Mouse (Mus musculus) left cerebral cortex, adult 18-20 months (tissue): Measurements from ENCODE around the gene Clpsl2. TPM values are rescaled to one million over a fixed set of nuclear protein-coding genes. Genes with fewer than 3 reads are reported as not detected.
A peak's percentile ranks its signal among the peaks of the same experiment; 100 is the strongest.

ENCODE experiments used
- DNase-seq, 2 experiments: peaks; one replicate each; pipeline ENCODE4 v3.0.0; 2021 to 2022; ENCODE audit warnings: low spot score in 2 of 2, mixed read lengths in 1 of 2
- total RNA-seq, 2 experiments: library from RNA; stranded (reverse); gene quantifications; 2 replicates each; pipeline ENCODE4 v1.2.3; 2021

The Clpsl2 gene
- total RNA-seq, 2 experiments from 2014 or later, result not detected

DNA sequence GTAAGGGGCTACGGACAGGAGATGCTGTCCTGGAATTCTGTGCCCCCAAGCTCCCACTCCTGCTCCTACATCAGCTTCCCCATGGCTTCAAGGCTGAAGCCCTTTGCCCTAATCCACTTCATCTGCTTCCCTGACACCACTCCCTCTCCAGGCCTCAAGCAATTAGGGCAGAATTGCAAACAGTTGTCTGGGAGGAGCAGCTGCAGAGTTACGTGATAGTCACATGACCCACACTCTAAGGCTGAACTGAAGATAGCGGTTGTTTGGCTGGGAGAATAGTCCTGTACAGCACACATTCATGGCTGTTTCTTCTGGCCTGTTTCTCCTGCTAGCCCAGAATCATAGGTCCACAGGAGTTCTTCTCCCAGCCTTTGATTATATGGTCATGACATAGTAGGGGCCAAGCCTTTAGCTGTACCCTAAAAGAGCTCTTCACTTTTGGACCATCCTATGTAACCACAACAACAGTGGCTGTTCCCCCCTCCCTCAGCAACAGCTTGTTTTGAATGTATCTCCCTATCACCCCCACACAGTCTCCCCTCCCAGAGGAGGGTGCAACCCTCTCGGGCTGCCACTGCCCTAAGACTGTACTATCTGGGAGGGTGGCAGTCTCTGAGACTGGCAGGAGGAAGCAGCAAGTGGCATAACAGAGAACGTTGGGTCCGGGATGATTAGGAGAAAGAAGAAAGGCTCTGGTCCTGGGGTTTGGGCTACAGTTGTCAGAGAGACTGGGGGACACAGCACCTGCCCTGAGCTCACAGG is 7.6 kb downstream of the Clpsl2 start:
- DNase-seq, result no peak

- no peak for DNase-seq
Observed at GRCm38 (mm10) chr17:28557772-28558171, 8.6 kb downstream of the Clpsl2 start.

DNA sequence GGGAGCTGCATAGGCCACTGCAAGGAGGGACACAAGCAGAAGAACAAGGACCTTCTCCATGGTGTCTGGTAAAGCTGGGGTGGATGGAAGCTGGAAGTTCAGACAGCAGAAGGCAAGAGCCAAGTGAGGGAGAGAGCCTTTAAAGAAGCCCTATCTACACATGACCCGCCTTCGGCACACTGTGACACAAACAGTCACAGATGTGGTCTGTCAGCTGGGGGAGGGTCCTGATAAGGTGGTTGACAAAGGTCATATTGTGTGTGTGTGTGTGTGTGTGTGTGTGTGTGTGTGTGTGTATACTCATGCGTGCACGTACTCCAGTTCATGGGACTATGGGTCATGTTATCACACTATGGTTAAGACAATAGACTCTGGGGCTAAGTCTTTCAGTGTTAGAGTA is 11.4 kb downstream of the Clpsl2 start, which contains the start of gene Clps:
Gene Clps (minus strand): TSS at position 169 of the 400 bp plus-strand sequence.
- no peak for DNase-seq

DNA sequence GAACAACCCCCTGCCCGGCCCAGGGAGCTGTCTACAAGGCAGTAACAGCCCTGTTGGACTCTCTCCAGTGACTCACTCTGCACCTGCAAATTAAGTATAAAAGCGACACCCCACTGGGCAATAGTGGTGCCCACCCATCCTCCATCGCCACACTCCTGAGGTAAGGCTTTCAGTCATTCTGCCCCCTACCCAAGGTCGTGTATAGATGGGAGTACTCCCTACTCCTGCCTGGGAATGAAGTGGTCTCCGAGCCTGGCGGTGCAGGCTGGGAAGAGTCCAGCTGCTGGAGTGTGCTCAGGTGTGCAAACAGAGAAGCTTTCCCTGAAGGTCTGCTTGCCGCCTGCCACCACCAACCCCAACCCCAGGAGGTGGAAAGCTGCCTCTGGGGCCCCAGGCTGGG is 12.4 kb downstream of the Clpsl2 start:
- no peak for DNase-seq

DNA sequence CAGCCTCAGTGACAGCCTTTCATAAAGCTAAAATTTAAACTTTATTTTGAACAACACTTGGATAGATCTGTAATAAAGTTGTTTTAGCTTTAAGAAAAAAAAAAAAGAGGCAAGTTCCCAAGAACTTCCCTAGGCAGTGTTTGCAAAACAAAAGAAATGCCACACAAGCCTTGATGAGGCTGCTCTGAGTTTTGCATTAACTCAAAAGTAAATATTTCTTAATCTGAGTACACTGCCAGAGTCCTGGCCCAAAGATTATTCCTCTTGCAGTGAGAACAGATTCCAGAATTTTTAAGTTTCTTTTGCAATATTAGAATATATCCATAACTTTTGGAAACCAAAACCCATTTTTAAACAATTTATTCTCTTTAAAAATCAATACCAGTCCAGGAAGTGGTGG is 16.0 kb downstream of the Clpsl2 start:
- DNase-seq, result no peak

DNA sequence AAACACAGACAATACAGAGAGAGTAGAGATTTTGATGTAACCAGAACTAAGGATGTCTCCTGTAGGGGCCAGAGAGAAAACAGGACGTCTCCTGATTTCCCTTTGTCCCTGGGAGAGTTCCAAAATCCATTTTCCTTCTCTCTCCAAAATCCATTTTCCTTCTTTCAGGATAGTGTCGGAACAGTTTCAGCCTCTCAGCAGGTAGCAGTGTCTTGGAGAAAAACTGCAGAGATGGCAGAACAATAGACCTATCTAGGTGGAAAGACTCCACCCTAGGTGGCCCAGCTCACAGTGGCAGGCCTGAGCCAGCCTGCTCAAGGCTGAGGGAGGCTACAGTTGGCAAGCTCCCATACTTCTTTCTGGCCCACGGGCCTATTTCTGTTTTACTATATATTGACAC is 18.3 kb downstream of the Clpsl2 start:
- DNase-seq, result no peak

GRCm38 (mm10) chr17:28571868-28572267 is 22.7 kb downstream of the Clpsl2 start:
- DNase-seq, result no peak

DNA sequence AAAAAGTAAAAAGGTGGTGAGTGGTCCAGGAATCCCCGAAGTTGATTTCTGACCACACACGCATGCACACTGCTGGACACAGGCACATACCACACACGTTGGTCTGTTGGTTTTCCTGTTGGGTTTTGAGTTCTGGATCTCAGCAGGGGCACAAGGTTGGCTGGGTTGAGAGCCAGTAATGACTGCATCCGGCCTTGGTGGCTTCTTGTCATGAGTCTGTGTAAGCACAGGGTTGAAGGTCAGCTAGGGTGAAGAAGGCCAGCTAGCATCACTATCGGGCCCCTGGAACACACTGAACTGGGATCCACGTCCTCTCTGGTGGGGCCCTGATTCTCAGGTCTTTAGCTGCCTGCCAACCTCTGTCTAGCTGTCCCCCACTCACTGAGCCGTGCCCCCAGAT is 23.3 kb downstream of the Clpsl2 start:
- no peak for DNase-seq

DNA sequence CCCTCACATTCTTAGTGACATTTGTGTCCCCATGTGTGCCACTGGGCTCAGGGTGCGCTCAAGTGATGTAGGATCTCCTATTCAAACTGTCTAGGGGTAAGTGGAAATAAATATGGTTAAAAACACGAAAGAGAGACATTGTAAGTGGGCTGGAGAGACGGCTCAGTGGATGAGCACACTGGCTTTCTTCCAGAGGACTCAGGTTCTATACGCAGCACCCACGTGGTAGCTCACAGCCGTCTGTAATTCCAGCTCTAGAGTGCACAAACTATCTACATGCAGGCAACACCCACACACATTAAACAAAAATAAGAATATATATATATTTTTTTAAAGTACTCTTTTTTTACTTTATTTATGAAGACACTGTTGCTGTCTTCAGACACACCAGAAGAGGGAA is 23.7 kb downstream of the Clpsl2 start:
- peak in 1 of 2 experiments; percentile 44 for DNase-seq

GRCm38 (mm10) chr17:28575244-28576125 is 26.3 kb downstream of the Clpsl2 start, which contains the start of gene Lhfpl5:
Gene Lhfpl5 (plus strand): TSS chr17:28575641.
- peak; percentile 22 to 40 for DNase-seq

DNA sequence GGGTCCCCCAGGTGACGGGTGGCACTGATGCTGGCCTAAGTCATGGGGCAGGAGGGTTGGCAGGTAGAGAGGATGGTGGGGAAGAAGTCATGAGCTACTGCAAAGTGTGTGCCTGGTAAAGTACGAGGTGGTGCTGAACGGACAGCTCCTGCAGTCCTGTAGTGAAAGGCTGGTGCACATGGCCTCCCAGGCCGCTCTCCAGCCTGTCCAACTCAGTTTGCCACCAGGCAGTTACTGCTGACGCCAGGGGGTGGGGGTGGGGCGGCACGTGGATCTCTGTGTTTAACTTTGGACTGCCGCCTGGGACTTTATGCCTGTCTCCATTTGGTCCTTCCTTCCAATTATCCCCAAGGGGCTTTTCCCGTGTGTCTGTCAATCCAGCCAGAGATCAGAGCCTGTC is 31.2 kb downstream of the Clpsl2 start:
- no peak for DNase-seq

DNA sequence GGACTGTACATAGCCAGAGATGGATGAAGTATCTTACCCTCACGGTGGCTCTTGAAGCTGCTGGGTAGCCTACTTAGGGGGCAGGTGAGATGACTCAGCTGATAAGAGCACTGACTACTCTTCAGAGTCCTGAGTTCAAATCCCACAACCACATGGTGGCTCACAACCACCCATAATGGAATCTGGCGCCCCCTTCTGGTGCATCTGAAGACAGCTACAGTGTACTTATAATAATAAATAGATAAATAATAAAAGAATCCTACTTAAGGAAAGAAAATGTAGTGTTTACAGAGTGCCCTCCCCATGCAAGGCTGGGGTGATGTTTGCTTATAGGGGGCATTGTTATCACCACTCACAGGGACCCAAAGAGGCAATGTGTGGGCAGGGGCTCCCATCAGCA is 31.8 kb downstream of the Clpsl2 start:
- DNase-seq, result no peak

- DNase-seq, result no peak
Observed at GRCm38 (mm10) chr17:28586509-28586908, 37.3 kb downstream of the Clpsl2 start.

DNA sequence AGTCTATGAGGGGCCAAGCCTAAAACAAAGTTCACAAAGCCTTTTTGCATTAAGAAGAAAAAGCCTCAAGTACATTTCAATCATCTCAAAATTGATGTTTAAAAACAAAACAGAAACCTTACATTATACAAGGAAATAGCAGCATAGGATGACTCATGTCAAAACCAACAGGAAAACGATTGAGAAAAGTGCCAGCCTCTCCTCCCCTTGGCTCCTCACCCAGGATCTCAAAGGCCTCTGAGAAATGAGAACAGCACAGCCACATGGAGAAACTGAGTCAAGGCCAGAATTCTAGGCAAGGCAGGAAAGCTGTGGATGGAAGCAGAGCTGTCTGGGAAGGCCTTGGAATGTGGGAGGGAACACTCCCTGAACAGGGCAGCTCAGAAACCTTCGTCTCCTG is 39.4 kb downstream of the Clpsl2 start:
- no peak for DNase-seq

GRCm38 (mm10) chr17:28590596-28590995 is 41.4 kb downstream of the Clpsl2 start:
- DNase-seq, result no peak

DNA sequence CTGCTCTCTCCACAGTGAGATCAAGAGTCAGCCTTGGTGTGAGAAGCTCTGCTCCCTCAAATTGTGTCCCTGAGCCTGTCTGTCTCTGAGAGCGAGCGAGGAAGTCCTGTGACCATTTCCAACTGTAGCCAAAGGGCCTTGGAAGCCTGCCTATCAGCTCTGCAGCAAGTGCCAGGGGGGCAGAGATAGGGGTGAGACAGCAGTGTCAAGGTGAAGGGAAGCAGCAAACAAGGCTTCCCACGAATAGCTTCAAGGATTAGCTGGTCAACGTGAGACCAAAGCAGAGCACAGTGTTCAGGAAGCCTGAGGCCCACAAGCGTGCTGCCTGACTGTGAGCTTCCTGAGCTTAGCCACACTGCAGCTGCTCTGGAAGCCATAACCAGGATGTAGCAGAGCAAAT is 42.3 kb downstream of the Clpsl2 start:
- DNase-seq, result no peak

DNA sequence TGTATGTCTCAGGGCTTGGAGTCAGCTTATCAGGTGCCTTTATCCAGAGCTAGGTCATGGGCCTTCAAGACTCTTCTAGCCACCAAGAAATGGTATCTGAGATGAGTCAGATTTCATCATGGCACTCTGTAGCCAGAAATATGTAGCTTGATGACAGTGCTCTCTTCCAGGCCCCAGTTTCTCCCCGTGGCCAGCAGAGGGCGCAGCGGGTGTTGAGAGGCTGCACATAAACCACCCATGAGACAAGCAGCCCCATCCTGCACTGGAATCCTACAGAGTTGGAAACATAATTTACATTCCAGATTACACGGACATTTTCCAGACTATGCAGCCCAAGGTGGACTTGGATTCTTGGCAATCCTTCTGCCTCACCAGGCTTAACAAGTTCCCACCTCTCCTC is 43.8 kb downstream of the Clpsl2 start:
- DNase-seq, result peak; percentile 87 to 88

- DNase-seq, result no peak
Observed at GRCm38 (mm10) chr17:28593965-28594364, 44.8 kb downstream of the Clpsl2 start.

DNA sequence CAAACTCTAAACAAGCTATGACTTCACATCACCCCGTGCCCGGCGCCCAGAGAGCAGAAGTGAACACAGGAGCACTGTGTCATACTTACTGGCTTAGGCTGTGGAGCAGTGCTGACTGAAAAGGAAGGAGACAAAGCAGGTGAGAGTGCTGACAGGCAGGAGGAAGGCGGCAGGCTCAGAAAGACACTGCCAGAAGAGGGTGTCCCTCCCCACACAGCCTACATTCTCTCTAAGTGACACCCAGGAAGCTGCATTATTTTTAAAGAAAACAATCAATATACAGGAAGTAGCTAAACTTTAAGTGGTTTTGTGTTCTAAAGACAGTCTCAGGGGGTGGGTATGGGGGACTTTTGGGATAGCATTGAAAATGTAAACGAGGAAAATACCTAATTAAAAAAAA is 51.6 kb downstream of the Clpsl2 start:
- DNase-seq, result no peak

DNA sequence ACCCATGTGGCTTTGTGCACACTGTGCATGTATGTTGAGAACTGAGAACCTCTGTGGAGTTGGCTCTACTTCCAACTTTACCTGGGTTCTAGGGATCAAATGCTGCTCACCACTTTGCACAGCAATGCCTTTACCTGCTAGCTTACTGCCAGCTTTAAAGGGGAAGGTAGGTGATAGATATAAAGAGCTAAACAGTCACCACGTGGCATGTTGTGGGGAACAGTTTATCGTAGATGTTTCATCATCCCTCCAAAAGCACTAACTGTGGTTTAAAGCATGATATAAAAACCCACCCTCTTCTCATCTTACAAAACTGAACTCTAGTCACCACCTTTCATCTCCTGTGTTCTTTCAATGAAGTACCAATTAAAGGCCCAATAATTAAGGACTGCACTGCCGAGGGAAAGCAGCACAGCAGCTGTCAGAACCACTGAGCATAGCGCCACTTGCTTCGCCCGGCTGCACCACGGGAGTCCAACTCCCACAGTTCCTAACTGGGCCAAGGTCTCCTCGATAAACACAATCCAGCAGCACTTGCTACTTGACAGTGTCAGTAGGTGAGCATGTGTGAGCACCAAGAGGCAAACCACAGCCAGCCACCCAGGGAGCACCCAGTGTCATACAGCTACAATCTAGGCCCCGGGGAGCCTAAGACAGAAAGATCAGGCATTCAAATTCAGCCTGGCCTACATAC is 52.5 kb downstream of the Clpsl2 start:
- DNase-seq, result no peak
